Mouse (Mus musculus) large intestine, adult 2 months (tissue): ENCODE measurements around the gene Grk6. TPM values are rescaled to one million over a fixed set of nuclear protein-coding genes. Genes with fewer than 3 reads are reported as not detected.

Source experiments
- DNase-seq: peaks from one replicate; pipeline ENCODE4 v3.0.0-alpha.2; 2012; ENCODE audit warnings: low read depth, low spot score
- WGBS: fragments of 180-500 bp; shearing (Covaris S2); methylation state at CpG from one replicate; pipeline ENCODE4 v1.1.7; 2018; 5-methylcytosine and 5-hydroxymethylcytosine counted together
- polyA plus RNA-seq: library from polyadenylated mRNA; depleted of rRNA; stranded (reverse); fragments of >200 nt; gene quantifications from 2 replicates; pipeline ENCODE4 v1.2.3, GENCODE M21; 2012

Grk6 gene
- polyA plus RNA-seq, 1 experiment: 56.4 TPM

DNA sequence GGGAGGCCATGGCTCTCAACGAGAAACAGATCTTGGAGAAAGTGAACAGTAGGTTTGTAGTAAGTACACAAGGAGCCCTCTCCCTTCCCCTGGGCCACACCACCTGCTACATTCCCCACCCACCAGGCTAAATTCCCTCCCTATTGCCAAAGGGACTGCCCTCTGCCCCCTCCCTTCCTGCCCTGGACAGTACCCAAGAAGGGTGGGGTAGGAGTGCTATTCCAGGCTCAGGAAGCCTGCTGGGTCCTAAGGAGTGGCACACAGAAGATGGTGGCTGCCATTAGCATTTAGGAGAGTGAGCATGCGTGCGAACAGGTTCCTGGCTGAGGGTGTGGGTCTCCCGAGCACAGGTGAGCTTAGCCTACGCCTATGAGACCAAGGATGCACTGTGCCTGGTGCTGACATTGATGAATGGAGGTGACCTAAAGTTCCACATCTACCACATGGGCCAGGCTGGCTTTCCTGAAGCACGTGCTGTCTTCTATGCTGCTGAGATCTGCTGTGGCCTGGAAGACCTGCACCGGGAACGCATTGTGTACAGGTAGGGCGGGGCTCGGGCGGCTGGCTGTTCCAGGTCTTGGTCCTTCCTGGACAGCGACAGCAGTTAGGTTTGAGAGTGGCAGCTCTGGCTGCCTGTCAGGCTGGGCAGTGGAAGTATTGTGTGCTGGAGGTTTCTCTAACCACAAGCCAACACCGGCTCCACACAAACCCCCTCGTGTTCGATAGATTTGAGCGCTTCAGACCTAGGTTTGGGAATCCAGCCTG, 7.1 kb downstream of the Grk6 start:
- DNase-seq: no peak
- WGBS: 41% methylated on average over 16 of the region's 16 CpGs

DNA sequence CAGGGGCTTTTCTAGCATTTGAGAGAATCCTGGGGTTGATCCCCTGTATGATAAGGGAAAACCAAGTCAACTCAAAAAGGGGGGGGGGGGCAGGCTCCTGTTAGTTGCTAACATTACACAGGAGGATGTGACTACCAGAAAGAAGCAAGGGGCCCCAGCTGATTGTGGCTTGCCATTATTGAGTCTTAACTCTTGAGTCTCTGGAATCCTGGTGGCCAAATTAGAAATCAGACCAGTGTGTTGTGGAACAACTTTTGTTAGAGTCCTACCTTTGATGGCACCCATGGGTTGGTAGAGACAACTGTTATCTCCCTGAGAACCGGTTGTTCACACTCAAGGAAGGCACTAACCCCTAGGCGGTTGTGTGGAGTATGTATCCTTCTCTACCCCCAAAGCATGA, 18.1 kb downstream of the Grk6 start:
- no peak for DNase-seq
- WGBS: 72% methylated on average over 2 of the region's 2 CpGs

DNA sequence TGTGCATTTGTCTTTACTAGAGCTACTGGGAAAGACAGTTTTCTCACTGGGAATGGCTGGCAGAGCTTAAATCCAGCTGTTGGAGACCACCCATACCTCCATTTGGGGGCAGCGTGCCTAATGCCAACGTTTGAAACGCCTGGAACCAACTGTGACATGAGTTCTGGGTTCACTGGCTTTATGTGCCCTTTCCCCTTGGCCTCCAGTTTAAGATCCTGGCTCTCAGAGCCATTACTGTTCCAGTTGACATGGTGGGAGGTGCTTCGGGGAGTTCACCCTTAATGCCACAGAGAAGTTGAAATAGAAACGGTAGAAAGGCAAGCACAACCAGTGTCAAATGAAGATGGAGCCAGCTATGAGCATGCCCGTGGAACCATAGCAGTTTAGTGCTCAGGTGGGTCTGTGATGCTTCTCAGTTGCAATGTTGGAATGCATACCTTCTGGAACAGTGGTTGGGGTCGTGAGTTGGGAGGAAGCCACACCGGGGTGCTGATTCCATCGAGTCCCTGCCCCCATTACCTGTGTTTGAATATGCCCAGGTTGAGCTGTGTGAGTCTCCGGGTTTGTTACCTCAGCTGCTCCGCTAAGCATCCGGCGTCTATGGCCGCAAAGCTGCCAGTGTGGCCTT, 18.6 kb downstream of the Grk6 start:
- 23% methylated on average over 14 of the region's 14 CpGs for WGBS
- DNase-seq: no peak

DNA sequence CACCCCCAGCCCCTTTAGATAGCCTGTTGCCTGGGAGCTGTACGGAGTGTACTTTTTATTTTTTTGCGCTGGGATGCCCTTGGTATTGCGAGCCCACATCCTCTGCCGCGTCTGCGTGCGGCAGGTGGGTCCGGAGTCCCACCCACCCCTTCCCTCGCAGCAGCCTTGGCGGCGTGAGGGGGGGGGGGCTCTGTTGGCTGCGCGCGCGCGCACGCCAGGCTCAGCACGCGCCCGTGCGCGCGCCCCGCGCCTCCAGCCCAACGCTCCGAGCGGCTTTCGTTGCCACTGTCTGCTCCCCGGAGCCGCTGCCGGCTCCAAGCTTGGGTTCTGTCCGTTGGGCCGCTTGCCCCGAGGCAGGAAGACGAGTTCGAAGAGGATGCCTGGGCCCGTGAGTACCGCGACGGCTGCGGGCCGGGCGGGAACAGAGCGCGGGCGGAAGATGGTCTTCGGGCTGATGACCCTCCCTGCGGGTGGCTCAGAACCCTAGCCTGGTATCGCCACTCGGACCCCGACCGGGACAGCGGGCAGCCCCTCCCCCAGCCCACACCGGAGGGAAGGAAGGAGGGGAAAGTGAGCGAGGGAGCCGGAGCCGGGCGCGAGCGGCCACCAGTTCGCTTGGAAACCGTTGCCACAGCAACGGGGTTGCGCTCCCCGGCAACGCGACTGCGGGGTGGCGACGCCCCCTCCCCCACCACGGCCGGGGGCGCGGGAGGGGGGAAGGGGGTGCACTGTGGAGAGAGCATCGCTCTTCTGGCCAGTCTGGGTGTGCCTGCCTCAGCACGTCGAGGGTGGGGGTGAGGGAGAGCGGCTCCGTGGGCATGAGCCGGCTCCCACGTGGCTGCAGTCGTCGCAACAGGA, 19.4 kb downstream of the Grk6 start, which contains the start of gene Prr7:
TSS of gene Prr7 (plus strand) at position 241 of the 858 bp plus-strand sequence.
- WGBS: 1% methylated on average over 80 of the region's 84 CpGs
- no peak for DNase-seq

DNA sequence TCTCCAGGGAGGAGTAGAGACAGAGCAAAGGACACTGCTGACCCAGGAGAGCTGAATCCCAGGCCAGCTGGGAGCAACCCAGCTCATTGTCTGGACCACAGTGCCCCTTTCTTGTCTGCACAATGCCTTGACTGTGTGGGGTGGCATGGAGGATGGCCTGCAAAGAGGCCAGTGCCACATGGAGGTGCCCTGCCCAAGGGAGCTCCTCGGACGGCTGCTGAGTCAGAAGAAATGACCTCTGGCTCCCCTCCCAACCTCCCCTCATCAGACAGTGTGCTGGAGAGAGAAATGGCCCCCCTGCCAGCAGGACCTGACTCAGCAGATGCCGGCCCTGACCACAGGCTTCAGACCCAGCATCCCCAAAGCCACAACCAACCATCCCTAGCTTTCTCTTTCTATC, 20.3 kb downstream of the Grk6 start:
- 26% methylated on average over 3 of the region's 3 CpGs for WGBS
- DNase-seq: no peak

DNA sequence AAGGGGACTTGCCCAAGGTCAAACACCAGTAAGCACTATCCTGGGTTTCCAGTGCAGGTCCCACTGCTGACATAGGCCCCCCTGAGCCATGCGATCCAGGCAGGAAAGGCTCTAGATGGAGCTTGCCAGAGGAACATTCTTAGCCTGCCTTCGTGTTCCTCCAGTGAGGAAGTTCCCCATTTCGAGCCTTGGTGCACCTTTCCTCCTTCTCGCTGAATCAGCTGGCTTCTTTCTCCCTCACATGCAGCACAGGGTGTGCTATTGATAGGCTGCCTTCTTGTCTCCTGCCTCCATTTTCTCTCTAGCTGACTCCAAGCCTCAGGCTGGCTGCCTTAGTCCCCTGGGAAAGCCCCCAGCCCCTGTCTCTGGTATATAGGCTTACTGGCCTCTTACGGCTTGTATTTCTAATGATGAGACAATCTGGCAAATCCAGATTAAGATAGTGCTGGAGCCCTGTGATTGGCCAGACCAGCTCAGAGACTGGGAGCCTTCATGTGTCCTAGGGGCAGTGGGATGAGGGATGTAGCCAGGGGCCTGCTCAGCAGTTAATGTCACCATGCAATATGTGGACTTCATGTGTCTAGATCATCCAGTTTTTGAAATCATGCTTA, 21.1 kb downstream of the Grk6 start:
- DNase-seq: no peak
- 61% methylated on average over 5 of the region's 5 CpGs for WGBS

DNA sequence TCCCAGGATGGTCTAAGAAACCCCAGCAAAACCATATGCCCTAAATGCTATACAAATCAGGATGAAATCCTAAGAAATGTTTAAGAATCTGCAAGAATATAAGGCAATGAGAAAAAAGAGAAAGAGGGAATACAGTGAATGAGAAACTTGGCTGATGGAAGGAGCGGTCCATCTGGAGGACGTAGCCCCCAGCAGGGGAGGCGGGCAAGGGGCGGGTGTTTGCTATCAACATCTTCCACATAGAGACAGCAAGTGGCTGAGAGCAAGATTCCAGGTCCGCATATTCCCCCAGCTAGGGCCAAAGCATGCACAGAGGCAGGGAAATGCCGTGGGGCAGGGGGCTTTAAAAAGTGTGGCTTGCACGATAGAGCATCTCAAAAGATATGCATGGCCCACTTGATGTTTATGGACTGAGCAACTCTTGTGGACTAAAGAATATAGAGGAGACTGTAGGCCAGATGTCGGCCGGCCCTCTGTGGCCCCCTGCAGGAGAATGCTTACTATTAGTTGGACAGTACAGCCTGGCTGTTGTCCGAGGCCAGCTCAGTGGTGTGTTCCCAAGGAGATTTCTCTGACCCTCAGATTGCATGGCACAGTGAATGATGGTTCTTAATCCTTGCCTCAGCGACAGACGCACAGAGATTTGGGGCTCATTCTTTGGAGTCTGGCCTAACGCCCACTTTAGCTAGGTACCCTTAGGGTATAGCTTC, 24.1 kb downstream of the Grk6 start:
- no peak for DNase-seq
- WGBS: 43% methylated on average over 13 of the region's 13 CpGs

DNA sequence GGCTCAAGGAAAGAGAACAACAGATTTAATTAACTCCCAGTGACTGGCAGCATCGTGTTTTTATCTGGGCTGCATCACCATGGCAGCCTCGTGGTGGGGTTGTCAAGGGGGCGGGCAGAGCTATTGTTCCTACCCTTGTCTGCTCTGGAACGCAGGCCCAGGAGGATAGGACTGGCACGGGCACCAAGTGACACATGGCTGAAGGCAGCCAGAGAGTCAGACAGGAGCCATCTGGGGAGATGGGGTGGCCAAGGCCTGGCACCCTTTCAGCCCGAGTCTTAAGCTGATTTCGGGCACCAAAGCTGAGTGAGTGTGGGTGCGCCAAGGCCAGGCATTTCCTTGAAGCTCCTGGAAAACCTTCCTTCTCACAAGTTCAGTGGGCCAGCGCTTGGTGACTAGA, 25.5 kb downstream of the Grk6 start:
- DNase-seq: no peak
- WGBS: 72% methylated on average over 9 of the region's 9 CpGs

DNA sequence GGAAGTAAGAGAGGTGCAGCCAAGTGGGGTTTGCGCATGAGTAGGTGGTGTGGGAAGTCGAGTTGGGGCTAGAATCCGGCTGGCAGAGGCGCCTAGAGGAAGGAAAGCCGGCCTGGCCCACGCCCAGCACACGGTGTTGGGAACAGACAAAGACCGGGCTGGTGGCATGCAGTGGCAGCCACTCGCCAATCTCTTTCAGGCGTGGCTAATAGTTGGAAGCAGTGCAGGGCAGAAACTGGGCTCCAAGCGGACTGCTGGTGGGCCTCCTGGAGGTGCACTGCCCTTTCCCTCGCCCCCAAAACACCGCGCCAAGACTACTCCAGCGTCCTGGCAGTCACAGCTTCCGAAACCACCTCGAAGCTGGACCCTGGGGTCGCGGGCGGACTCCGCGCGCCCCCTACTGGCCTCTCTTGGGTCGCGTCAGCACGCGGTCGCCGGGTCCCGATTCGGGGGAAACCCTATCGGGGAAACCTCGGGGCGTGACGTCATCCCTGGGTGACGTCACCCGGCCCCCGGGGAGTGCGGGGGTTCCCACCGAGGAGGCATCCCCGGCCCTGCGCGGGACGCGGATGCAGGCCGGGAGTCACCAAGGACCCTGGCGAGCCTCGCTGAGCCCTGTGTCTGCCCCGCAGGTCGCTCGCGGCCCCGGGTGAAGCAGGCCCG, 26.4 kb downstream of the Grk6 start:
- DNase-seq: no peak
- under 1% methylated on average over 54 of the region's 54 CpGs for WGBS

DNA sequence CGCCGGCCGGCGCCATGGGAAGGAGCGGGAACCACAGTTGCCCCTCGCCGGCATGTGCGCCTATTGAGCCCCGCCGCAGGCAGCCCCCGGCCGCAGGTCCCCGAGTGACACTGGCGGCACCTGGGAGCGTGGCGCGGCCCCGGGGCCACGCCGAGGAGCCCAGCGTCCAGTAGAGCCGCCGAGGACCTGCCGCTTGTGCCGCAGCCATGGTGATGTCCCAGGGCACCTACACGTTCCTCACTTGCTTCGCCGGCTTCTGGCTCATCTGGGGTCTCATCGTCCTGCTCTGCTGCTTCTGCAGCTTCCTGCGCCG, 26.9 kb downstream of the Grk6 start:
- WGBS: under 1% methylated on average over 31 of the region's 31 CpGs
- DNase-seq: no peak

DNA sequence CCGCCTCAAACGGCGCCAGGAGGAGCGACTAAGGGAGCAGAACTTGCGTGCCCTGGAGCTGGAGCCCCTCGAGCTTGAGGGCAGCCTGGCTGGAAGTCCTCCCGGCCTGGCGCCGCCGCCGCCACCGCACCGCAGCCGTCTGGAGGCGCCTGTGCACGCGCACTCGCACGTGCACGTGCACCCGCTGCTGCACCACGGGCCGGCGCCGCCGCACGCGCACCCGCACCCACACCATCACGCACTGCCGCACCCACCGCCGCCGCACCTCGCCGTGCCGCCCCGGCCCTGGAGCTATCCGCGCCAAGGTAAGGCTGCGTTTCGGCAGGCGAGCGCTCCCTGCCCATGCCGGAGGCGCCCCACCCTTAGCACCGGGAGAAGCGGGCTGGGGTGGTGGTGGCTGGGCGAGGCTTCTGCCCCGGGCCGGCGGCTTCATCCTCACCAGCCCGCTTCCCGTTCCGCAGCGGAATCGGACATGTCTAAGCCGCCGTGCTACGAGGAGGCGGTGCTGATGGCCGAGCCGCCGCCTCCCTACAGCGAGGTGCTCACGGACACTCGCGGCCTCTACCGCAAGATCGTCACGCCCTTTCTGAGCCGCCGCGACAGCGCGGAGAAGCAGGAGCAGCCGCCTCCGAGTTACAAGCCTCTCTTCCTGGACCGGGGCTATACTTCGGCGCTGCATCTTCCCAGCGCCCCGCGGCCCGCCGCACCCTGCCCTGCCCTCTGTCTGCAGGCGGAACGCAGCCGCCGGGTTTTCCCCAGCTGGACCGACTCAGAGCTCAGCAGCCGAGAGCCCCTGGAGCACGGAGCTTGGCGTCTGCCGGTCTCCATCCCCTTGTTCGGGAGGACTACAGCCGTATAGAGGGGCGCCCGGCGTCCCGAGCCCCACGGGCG, 27.5 kb downstream of the Grk6 start:
- WGBS: under 1% methylated on average over 103 of the region's 103 CpGs
- no peak for DNase-seq

DNA sequence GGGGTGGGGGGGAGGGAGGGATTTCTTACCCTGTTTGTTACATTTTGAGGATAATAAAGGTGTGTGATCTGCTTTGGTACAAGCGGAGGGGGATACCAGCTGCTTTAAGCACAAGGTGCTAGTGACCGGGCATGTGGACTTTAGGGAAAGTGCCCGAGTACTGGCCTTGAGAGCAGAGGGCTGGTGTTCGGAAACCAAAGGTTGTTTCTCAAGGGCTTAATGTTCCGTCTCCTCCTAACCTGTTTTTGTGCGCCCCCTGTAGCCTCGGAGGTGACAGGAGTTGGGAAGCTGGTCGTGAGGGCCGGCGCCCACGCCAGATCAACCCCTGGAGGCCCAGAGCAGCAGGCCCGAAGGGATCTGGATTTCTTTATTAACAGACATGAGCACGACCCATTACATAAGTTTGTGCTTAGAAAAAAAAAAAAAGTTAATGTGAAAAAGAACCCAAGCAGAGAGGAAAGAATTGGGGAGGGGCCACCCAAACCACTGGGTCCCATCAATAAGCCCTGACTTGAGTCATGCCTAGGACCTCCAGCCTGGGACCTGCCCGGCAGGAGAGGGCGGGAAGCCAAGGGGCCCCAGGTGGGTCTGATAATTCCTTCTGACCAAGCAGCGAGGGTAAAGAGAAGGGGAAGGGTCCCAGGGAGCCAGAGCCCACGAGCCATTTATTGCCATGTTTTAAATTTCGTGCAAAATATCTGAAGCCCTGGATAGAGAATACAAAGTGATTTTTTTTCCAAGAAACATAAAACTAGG, 28.4 kb downstream of the Grk6 start:
- WGBS: 40% methylated on average over 18 of the region's 18 CpGs
- no peak for DNase-seq

DNA sequence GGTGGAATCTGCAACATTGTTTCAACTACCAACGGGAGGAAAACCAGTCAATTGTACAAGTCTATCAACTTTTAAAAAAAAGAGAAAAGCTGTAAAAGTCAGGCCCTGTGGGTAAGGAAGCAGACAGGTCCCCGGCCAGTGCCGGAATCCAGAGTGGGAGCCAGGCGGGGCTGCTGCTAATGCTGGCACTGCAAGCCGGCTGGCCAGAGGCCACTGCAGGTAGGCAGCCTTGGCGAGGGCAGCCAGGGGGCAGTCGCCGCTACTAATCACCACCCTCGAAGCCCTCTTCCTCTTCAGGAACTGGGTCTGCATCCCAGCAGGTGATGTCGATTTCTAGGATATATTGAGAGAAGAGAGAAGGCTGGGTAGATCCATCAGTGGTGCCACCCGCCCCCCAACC, 29.1 kb downstream of the Grk6 start:
- 50% methylated on average over 11 of the region's 11 CpGs for WGBS
- no peak for DNase-seq

DNA sequence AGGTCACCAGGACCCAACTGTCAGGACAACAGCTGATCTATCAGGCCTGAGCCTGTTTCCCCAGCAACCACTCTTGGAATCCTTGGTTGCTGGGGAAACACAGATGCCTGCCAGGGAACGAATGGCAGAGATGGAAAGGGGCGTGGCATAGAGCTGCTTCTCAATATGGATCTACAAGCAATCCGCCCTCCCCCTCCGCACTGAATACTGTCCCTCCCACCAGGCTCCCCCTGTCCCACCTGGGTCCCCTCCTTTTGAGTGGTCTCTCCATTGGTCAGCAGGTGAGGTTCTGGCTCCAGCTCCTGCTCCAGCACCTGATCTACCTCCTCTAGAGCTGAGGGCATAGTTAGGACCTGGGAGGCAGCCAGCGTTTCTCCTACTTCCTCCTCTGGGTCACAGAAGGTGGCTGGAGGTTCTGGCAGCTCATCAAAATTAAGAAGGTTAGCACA, 29.8 kb downstream of the Grk6 start:
- DNase-seq: no peak
- WGBS: 31% methylated on average over 5 of the region's 5 CpGs

DNA sequence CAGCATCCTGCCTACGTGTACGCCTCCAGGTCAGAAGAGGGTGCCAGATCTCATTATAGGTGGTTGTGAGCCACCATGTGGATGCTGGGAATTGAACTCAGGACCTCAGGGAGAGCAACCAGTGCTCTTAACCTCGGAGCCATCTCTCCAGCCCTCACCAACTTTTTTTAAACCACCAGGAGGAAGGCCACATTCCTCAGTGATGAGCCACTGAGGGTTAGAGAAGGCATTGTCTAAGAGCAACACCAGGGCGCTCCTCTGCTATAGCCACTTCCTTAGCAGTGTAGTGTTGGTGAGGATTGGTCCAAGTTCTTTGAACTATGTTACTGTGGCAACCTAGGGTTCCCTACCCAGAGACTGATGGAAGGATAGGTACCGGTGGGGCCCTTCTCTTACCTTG, 30.9 kb downstream of the Grk6 start:
- DNase-seq: no peak
- 82% methylated on average over 5 of the region's 5 CpGs for WGBS

DNA sequence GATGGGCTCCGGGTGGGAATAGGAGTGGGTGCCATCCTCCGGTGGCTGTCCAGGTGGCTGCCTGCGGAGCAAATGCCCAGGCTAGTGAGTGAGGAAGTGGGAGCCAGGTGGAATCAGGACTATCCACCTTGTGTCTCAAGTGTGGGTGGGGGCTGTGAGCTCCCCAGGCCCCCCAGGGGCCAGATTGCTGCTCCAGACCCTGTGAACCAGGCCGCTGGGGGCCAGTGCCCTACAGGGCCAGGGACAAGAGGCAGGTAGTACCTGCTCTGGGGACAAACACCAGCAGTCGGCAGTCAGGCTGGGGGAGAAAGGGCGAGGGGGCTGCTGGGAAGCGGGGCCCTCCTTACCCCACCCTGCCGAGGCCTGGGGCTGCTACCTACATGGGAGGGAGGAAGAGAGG, 31.4 kb downstream of the Grk6 start:
- 82% methylated on average over 8 of the region's 8 CpGs for WGBS
- DNase-seq: no peak

DNA sequence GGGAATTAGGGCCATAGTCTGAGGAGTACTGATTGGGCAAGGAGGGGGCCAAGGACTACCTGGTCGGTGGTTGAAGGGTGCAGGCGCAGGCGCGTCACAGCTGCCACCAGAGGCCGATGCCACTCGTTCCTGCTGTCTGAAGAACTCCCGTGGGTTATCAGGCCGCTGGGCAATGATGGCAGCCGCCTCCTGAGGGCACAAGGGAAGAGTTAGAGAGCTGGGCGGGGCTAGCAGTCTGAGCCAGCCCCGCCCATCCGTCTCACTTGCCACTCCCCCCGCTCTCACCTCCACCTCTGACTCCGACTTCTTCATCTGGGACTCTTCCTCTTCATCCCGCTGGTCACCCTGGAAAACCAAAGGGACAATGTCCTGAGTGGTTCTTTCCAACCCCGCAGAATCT, 32.6 kb downstream of the Grk6 start:
- no peak for DNase-seq
- 57% methylated on average over 16 of the region's 16 CpGs for WGBS
